Mouse (Mus musculus) embryonic fibroblast, embryonic 13.5 days (primary cell): ENCODE measurements around the gene Kat7.

ENCODE experiments used
- CTCF ChIP-seq: IDR thresholded peaks from 2 replicates; pipeline ENCODE4 v1.5.1; 2011; ENCODE audit warnings: mild to moderate bottlenecking, control low read depth, low read length, moderate library complexity, borderline replicate concordance; ENCODE audit not compliant: insufficient read depth
- POLR2A ChIP-seq: IDR thresholded peaks from 2 replicates; pipeline ENCODE4 v1.6.1; 2011; ENCODE audit warnings: low read depth, mild to moderate bottlenecking, control low read depth, low read length, moderate library complexity

DNA sequence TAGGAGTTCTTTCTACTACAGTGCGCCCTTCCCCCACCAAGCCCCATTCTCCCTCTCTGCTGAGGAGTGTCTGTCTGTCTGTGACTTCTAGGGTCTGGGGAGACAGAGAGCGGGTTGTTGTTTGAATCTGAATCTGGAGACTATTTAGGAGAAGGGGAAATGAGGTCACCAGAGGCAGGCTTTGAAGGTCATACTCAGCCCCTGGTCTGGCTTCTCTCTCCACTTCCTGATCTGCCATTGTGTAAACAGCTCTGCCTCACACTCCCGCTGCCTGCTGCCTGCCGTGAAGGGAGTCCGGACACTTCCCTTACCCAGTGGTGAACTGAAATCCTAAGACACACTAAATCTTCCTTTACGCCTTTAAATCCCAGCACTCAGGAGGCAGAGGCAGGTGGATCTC is 71.6 kb downstream of the Kat7 start:
- TF ChIP-seq CTCF (no peak), POLR2A (no peak)
